Mouse (Mus musculus) CH12.LX (cell line): ENCODE measurements at regions not wholly inside any gene's neighbourhood (a gene's known extent, or its start where the extent isn't known, plus 50 kb on each side); places are given as distances from the start of the nearest gene placed in this dataset.

ENCODE experiments used
- DNase-seq: peaks from one replicate; pipeline ENCODE4 v3.0.0-alpha.2; 2013; ENCODE audit errors: extremely low read depth
- H3K27ac ChIP-seq: 2 replicates; pipeline ENCODE4 v1.5.1; 2012; ENCODE audit warnings: low read depth, mild to moderate bottlenecking, control low read depth, moderate library complexity; ENCODE audit not compliant: insufficient read depth
- H3K27me3 ChIP-seq: replicated peaks from 2 replicates; pipeline ENCODE3; 2012; ENCODE audit warnings: inconsistent platforms
- H3K36me3 ChIP-seq, 2 experiments: replicated peaks in 1 of 2; 2 replicates each; pipeline versions ENCODE3 to v1.6.1; 2012; ENCODE audit warnings: inconsistent platforms in 1 of 2, low read length in 1 of 2, mild to moderate bottlenecking in 1 of 2, mixed read lengths in 1 of 2, moderate library complexity in 1 of 2; ENCODE audit not compliant: control insufficient read depth in 1 of 2, insufficient read depth in 1 of 2
- H3K4me1 ChIP-seq, 2 experiments: 2 replicates each; pipeline ENCODE4 v1.6.1; 2012; ENCODE audit warnings: inconsistent platforms in 1 of 2, moderate library complexity in 1 of 2; ENCODE audit not compliant: insufficient read depth in 2 of 2, control insufficient read depth in 1 of 2
- H3K4me2 ChIP-seq: 2 replicates; pipeline ENCODE4 v1.6.1; 2012; ENCODE audit warnings: low read depth, mild to moderate bottlenecking, control low read depth; ENCODE audit not compliant: poor library complexity, insufficient read depth, severe bottlenecking
- H3K4me3 ChIP-seq, 3 experiments: fragments of 150-350 bp in 1 of 3; sonication (generic) in 1 of 3; replicated peaks in 1 of 3; 2 replicates each; pipeline versions ENCODE3 to v1.5.1; 2011 to 2012; ENCODE audit warnings: low read depth in 2 of 3, low read length in 2 of 3, mild to moderate bottlenecking in 2 of 3, moderate library complexity in 2 of 3, control low read depth in 1 of 3, improper control_type of control experiment in 1 of 3, inconsistent platforms in 1 of 3, mixed read lengths in 1 of 3; ENCODE audit not compliant: poor library complexity in 1 of 3
- H3K79me2 ChIP-seq: replicated peaks from 2 replicates; pipeline ENCODE4 v1.6.1; 2012; ENCODE audit warnings: mild to moderate bottlenecking, moderate library complexity; ENCODE audit not compliant: control insufficient read depth, poor library complexity, insufficient read depth, severe bottlenecking; ENCODE audit errors: extremely low read depth
- H3K9ac ChIP-seq: 2 replicates; pipeline ENCODE4 v1.6.1; 2012; ENCODE audit warnings: low read depth, mild to moderate bottlenecking, control low read depth, moderate library complexity; ENCODE audit not compliant: insufficient read depth
- H3K9me3 ChIP-seq: replicated peaks from 2 replicates; pipeline ENCODE3; 2012; ENCODE audit warnings: low read length, inconsistent platforms, mixed read lengths
- BHLHE40 ChIP-seq: IDR thresholded peaks from 2 replicates; pipeline ENCODE4 v1.6.1; 2011; ENCODE audit warnings: mild to moderate bottlenecking, low read depth, low read length, improper control_type of control experiment
- CHD2 ChIP-seq: IDR thresholded peaks from 2 replicates; pipeline ENCODE4 v1.6.1; 2011; ENCODE audit warnings: low read length, improper control_type of control experiment
- CTCF ChIP-seq, 2 experiments: IDR thresholded peaks in 1 of 2; conservative IDR thresholded peaks in 1 of 2; 2 replicates each; pipeline ENCODE4 v1.5.1; 2011 to 2012; ENCODE audit warnings: low read depth in 2 of 2, low read length in 2 of 2, improper control_type of control experiment in 1 of 2, inconsistent platforms in 1 of 2, mild to moderate bottlenecking in 1 of 2, moderate library complexity in 1 of 2
- EP300 ChIP-seq: IDR thresholded peaks from 2 replicates; pipeline ENCODE4 v1.6.1; 2011; ENCODE audit warnings: low read length, improper control_type of control experiment
- ETS1 ChIP-seq: conservative IDR thresholded peaks from 2 replicates; pipeline ENCODE4 v1.6.1; 2012; ENCODE audit warnings: low read depth, mild to moderate bottlenecking, inconsistent platforms, low read length, improper control_type of control experiment, moderate library complexity
- HCFC1 ChIP-seq: IDR thresholded peaks from 2 replicates; pipeline ENCODE4 v1.6.1; 2012; ENCODE audit warnings: low read depth, mild to moderate bottlenecking, inconsistent platforms, low read length, improper control_type of control experiment
- JUN ChIP-seq: IDR thresholded peaks from 2 replicates; pipeline ENCODE4 v1.6.1; 2011; ENCODE audit warnings: low read depth, mild to moderate bottlenecking, low read length, improper control_type of control experiment, moderate library complexity; ENCODE audit not compliant: insufficient read depth
- KAT2A ChIP-seq: IDR thresholded peaks from 2 replicates; pipeline ENCODE4 v1.6.1; 2012; ENCODE audit warnings: low read length, improper control_type of control experiment, inconsistent platforms; ENCODE audit not compliant: insufficient replicate concordance
- MAZ ChIP-seq: IDR thresholded peaks from 2 replicates; pipeline ENCODE4 v1.6.1; 2012; ENCODE audit warnings: low read depth, mild to moderate bottlenecking, inconsistent platforms, low read length, improper control_type of control experiment, moderate library complexity
- NELFE ChIP-seq: IDR thresholded peaks from 2 replicates; pipeline ENCODE4 v1.6.1; 2011; ENCODE audit warnings: low read depth, low read length, improper control_type of control experiment
- PAX5 ChIP-seq: IDR thresholded peaks from 2 replicates; pipeline ENCODE4 v1.6.1; 2012; ENCODE audit warnings: low read length, inconsistent platforms, mixed read lengths
- POLR2AphosphoS2 ChIP-seq: IDR thresholded peaks from 2 replicates; pipeline ENCODE4 v1.6.1; 2011; ENCODE audit warnings: low read depth, low read length, improper control_type of control experiment
- RAD21 ChIP-seq: IDR thresholded peaks from 2 replicates; pipeline ENCODE4 v1.6.1; 2011; ENCODE audit warnings: low read depth, mild to moderate bottlenecking, low read length, improper control_type of control experiment, moderate library complexity
- SMC3 ChIP-seq: IDR thresholded peaks from 2 replicates; pipeline ENCODE4 v1.6.1; 2011; ENCODE audit warnings: low read depth, low read length, improper control_type of control experiment
- TBP ChIP-seq: conservative IDR thresholded peaks from 2 replicates; pipeline ENCODE4 v1.6.1; 2011; ENCODE audit warnings: low read depth, low read length, improper control_type of control experiment
- UBTF ChIP-seq: IDR thresholded peaks from 2 replicates; pipeline ENCODE4 v1.6.1; 2012; ENCODE audit warnings: low read depth, mild to moderate bottlenecking, inconsistent platforms, low read length, improper control_type of control experiment, moderate library complexity
- USF1 ChIP-seq: IDR thresholded peaks from 2 replicates; pipeline ENCODE4 v1.6.1; 2014; ENCODE audit warnings: low read depth, mild to moderate bottlenecking, inconsistent platforms, low read length, improper control_type of control experiment
- USF2 ChIP-seq: conservative IDR thresholded peaks from 2 replicates; pipeline ENCODE4 v1.6.1; 2011; ENCODE audit warnings: low read depth, low read length, improper control_type of control experiment
- ZC3H11A ChIP-seq: IDR thresholded peaks from 2 replicates; pipeline ENCODE4 v1.6.1; 2012; ENCODE audit warnings: low read depth, mild to moderate bottlenecking, inconsistent platforms, low read length, improper control_type of control experiment
- ZKSCAN1 ChIP-seq: IDR thresholded peaks from 2 replicates; pipeline ENCODE4 v1.6.1; 2012; ENCODE audit warnings: low read depth, inconsistent platforms, low read length, improper control_type of control experiment, borderline replicate concordance
- ZNF384 ChIP-seq: IDR thresholded peaks from 2 replicates; pipeline ENCODE4 v1.6.1; 2012; ENCODE audit warnings: low read depth, low read length, improper control_type of control experiment, inconsistent platforms
- dilution Hi-C: fragments of 300-500 bp; cut with MboI; formaldehyde crosslinking; loops from 2 replicates; pipeline ENCODE4 v1.14.3; 2020; ENCODE audit warnings: low sequenced_read_pairs; ENCODE audit not compliant: extremely low pct_unique_long_range_greater_than_20kb, extremely low pct_ligation_motif_present
- in situ Hi-C: fragments of 300-500 bp; cut with MboI; formaldehyde crosslinking; loops from 3 replicates; pipeline ENCODE4 v1.14.3; 2019; ENCODE audit warnings: low sequenced_read_pairs, low pct_ligation_motif_present, low pct_unique_long_range_greater_than_20kb, mixed read lengths

GRCm38 (mm10) chr16:27138384-27138783 lies 146.9 kb upstream of the Gmnc start:
- in situ Hi-C loops, result loop anchor here (25.0 kb wide), 3 partner anchors 151 to 901 kb away; partner anchors contain the start of gene Gmnc
- H3K9ac ChIP-seq, result no peak overlapping the region
- no peak for TF ChIP-seq CHD2
- TF ChIP-seq TBP, result no peak
- TF ChIP-seq JUN, result no peak
- no peak for TF ChIP-seq EP300
- no peak for TF ChIP-seq HCFC1
- no peak for TF ChIP-seq USF1
- no peak for TF ChIP-seq ZC3H11A
- TF ChIP-seq ZNF384, result no peak
- no peak for TF ChIP-seq KAT2A
- TF ChIP-seq POLR2AphosphoS2, result no peak
- TF ChIP-seq PAX5, result no peak
- TF ChIP-seq NELFE, result no peak
- TF ChIP-seq UBTF, result no peak
- no peak for TF ChIP-seq MAZ
- no peak for TF ChIP-seq USF2
- TF ChIP-seq ETS1, result no peak
- TF ChIP-seq, all 38 proteins: peak for 0
- no peak overlapping the region for H3K4me2 ChIP-seq
- H3K27me3 ChIP-seq, result no peaks in the 10 kb centered on the region
- DNase-seq, result no peak
- no peaks in the 10 kb centered on the region for H3K9me3 ChIP-seq
- H3K79me2 ChIP-seq, result no peaks in the 10 kb centered on the region
- dilution Hi-C loops, result no loop called here
- H3K4me3 ChIP-seq, result no peak overlapping the region
- no peaks in the 10 kb centered on the region for H3K4me1 ChIP-seq
- H3K27ac ChIP-seq, result no peak overlapping the region
- no peaks in the 10 kb centered on the region for H3K36me3 ChIP-seq

DNA sequence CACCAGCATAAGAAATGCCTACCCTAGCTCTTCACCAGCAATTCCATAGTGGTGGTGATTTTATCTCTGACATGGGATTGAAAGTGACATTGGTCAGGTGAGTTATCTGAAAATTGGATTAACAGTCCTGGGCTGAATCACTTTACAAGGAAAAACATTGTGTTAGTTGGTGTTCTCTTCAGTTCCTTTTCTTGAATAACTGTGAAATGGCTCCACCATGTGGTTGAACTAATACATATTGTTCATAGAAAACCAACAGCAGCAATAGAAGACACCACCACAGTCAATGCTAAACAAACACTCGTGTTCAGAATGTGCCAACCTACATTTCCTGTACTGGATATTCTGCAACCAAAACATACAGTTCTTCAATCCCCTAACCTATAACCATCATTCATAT lies 147.5 kb upstream of the Gmnc start:
- no peaks in the 10 kb centered on the region for H3K36me3 ChIP-seq
- no peak overlapping the region for H3K4me3 ChIP-seq
- no peaks in the 10 kb centered on the region for H3K27me3 ChIP-seq
- H3K4me2 ChIP-seq, result 0 out of 2 replicates have a peak overlapping the region, but pooled peaks have one; percentile 15
- peak; percentile 78 for DNase-seq
- no peak overlapping the region for H3K27ac ChIP-seq
- dilution Hi-C loops (no loop called here), in situ Hi-C loops (loop anchor here (25.0 kb wide), 3 partner anchors 152 to 902 kb away; partner anchors contain the start of gene Gmnc)
- H3K9ac ChIP-seq, result no peak overlapping the region
- TF ChIP-seq SMC3 (peak; percentile 79), BHLHE40 (no peak), RAD21 (peak; percentile 86), TBP (0 out of 2 replicates have a peak, but pooled peaks have one; percentile 3), CTCF (conservative IDR thresholded peaks at IDR 0.05 in 1 of 2, IDR thresholded peaks at IDR 0.05 in 1 of 2; ENCODE audit: low read depth in 2 of 2, low read length in 2 of 2) (peak; percentile 34 to 87; a peak in 3 of 4 replicates), ZKSCAN1 (no peak)
- no peaks in the 10 kb centered on the region for H3K4me1 ChIP-seq
- H3K79me2 ChIP-seq, result no peaks in the 10 kb centered on the region
- no peaks in the 10 kb centered on the region for H3K9me3 ChIP-seq
